Mouse (Mus musculus): ENCODE results near the gene Lmna. TPM values are rescaled to one million over a fixed set of nuclear protein-coding genes. Genes with fewer than 3 reads are reported as not detected.

Lmna gene
- polyA plus RNA-seq, 1 experiment from 2014 or later: 92.5 TPM

GRCm38 (mm10) chr3:88544955-88545591 is 35.3 kb upstream of the Lmna start:
- H3K4me2 ChIP-seq (replicated peaks; ENCODE audit: low read depth): 0 out of 2 replicates have a peak overlapping the region, but pooled peaks have one; percentile 2
- H3K27me3 ChIP-seq (replicated peaks; ENCODE audit: control insufficient read depth, insufficient read depth, low read length): no peaks in the 10 kb centered on the region
- 77% methylated on average over 20 of the region's 20 CpGs for WGBS
- TF ChIP-seq CTCF (IDR thresholded peaks at IDR 0.05; ENCODE audit: low read depth): no peak
- peaks cover 17% of the 10 kb centered on the region; the same call in 1 of the 2 replicates for H3K36me3 ChIP-seq (ENCODE audit: control insufficient read depth, insufficient read depth)
- no peak overlapping the region for H3K4me3 ChIP-seq (ENCODE audit: low read depth, low read length)
- no peak overlapping the region for H3K9ac ChIP-seq (ENCODE audit: low read depth, low read length)
- no peak overlapping the region for H3K27ac ChIP-seq (ENCODE audit: low read depth, low read length)
- H3K9me3 ChIP-seq (ENCODE audit: control insufficient read depth): no peaks in the 10 kb centered on the region
- ATAC-seq: no peak
- H3K4me1 ChIP-seq (replicated peaks; ENCODE audit: control insufficient read depth, insufficient read depth, low read length): no peaks in the 10 kb centered on the region

GRCm38 (mm10) chr3:88544514-88544913 is 34.8 kb upstream of the Lmna start:
- Histone ChIP-seq H3K27ac (ENCODE audit: low read depth, low read length) (no peak overlapping the region), H3K4me3 (ENCODE audit: low read depth, low read length) (no peak overlapping the region), H3K4me1 (replicated peaks; ENCODE audit: control insufficient read depth, insufficient read depth, low read length) (no peaks in the 10 kb centered on the region), H3K36me3 (ENCODE audit: control insufficient read depth, insufficient read depth) (peaks cover 17% of the 10 kb centered on the region; the same call in 1 of the 2 replicates), H3K9ac (ENCODE audit: low read depth, low read length) (no peak overlapping the region), H3K27me3 (replicated peaks; ENCODE audit: control insufficient read depth, insufficient read depth, low read length) (no peaks in the 10 kb centered on the region), H3K9me3 (ENCODE audit: control insufficient read depth) (no peaks in the 10 kb centered on the region), H3K4me2 (replicated peaks; ENCODE audit: low read depth) (no peak overlapping the region)
- 44% methylated on average over 5 of the region's 5 CpGs for WGBS
- peak; percentile 80 for TF ChIP-seq CTCF (IDR thresholded peaks at IDR 0.05; ENCODE audit: low read depth)
- no peak for ATAC-seq

- Histone ChIP-seq H3K4me1 (replicated peaks; ENCODE audit: control insufficient read depth, insufficient read depth, low read length) (no peaks in the 10 kb centered on the region), H3K27me3 (replicated peaks; ENCODE audit: control insufficient read depth, insufficient read depth, low read length) (no peaks in the 10 kb centered on the region), H3K9ac (ENCODE audit: low read depth, low read length) (no peak overlapping the region), H3K4me2 (replicated peaks; ENCODE audit: low read depth) (no peak overlapping the region), H3K4me3 (ENCODE audit: low read depth, low read length) (no peak overlapping the region), H3K9me3 (ENCODE audit: control insufficient read depth) (no peaks in the 10 kb centered on the region), H3K27ac (ENCODE audit: low read depth, low read length) (no peak overlapping the region), H3K36me3 (ENCODE audit: control insufficient read depth, insufficient read depth) (peaks cover 17% of the 10 kb centered on the region; the same call in 1 of the 2 replicates)
- no peak for ATAC-seq
- 62% methylated on average over 5 of the region's 5 CpGs for WGBS
- no peak for TF ChIP-seq CTCF (IDR thresholded peaks at IDR 0.05; ENCODE audit: low read depth)
Observed at GRCm38 (mm10) chr3:88543651-88544410, 34.1 kb upstream of the Lmna start.

GRCm38 (mm10) chr3:88543174-88543573 is 33.4 kb upstream of the Lmna start:
- H3K36me3 ChIP-seq (ENCODE audit: control insufficient read depth, insufficient read depth): peaks cover 22% of the 10 kb centered on the region
- H3K4me3 ChIP-seq (ENCODE audit: low read depth, low read length): no peak overlapping the region
- H3K9me3 ChIP-seq (ENCODE audit: control insufficient read depth): no peaks in the 10 kb centered on the region
- no peak for ATAC-seq
- TF ChIP-seq CTCF (IDR thresholded peaks at IDR 0.05; ENCODE audit: low read depth): no peak
- no peak overlapping the region for H3K27ac ChIP-seq (ENCODE audit: low read depth, low read length)
- 84% methylated on average over 8 of the region's 8 CpGs for WGBS
- H3K4me2 ChIP-seq (replicated peaks; ENCODE audit: low read depth): no peak overlapping the region
- no peak overlapping the region for H3K9ac ChIP-seq (ENCODE audit: low read depth, low read length)
- no peaks in the 10 kb centered on the region for H3K4me1 ChIP-seq (replicated peaks; ENCODE audit: control insufficient read depth, insufficient read depth, low read length)
- no peaks in the 10 kb centered on the region for H3K27me3 ChIP-seq (replicated peaks; ENCODE audit: control insufficient read depth, insufficient read depth, low read length)

- H3K4me2 ChIP-seq (replicated peaks; ENCODE audit: low read depth): no peak overlapping the region
- H3K4me3 ChIP-seq (ENCODE audit: low read depth, low read length): no peak overlapping the region
- no peaks in the 10 kb centered on the region for H3K9me3 ChIP-seq (ENCODE audit: control insufficient read depth)
- no peaks in the 10 kb centered on the region for H3K27me3 ChIP-seq (replicated peaks; ENCODE audit: control insufficient read depth, insufficient read depth, low read length)
- H3K9ac ChIP-seq (ENCODE audit: low read depth, low read length): no peak overlapping the region
- H3K36me3 ChIP-seq (ENCODE audit: control insufficient read depth, insufficient read depth): peaks cover 26% of the 10 kb centered on the region
- 48% methylated on average over 4 of the region's 4 CpGs for WGBS
- no peak overlapping the region for H3K27ac ChIP-seq (ENCODE audit: low read depth, low read length)
- no peak for TF ChIP-seq CTCF (IDR thresholded peaks at IDR 0.05; ENCODE audit: low read depth)
- no peaks in the 10 kb centered on the region for H3K4me1 ChIP-seq (replicated peaks; ENCODE audit: control insufficient read depth, insufficient read depth, low read length)
- ATAC-seq: no peak
Observed at GRCm38 (mm10) chr3:88542486-88542885, 32.7 kb upstream of the Lmna start.

GRCm38 (mm10) chr3:88541622-88542401 is 32.1 kb upstream of the Lmna start:
- no peak for TF ChIP-seq CTCF (IDR thresholded peaks at IDR 0.05; ENCODE audit: low read depth)
- Histone ChIP-seq H3K9me3 (ENCODE audit: control insufficient read depth) (no peaks in the 10 kb centered on the region), H3K9ac (ENCODE audit: low read depth, low read length) (no peak overlapping the region), H3K4me1 (replicated peaks; ENCODE audit: control insufficient read depth, insufficient read depth, low read length) (no peaks in the 10 kb centered on the region; the same call in 1 of the 2 replicates), H3K4me3 (ENCODE audit: low read depth, low read length) (no peak overlapping the region), H3K27ac (ENCODE audit: low read depth, low read length) (no peak overlapping the region), H3K27me3 (replicated peaks; ENCODE audit: control insufficient read depth, insufficient read depth, low read length) (no peaks in the 10 kb centered on the region), H3K4me2 (replicated peaks; ENCODE audit: low read depth) (no peak overlapping the region), H3K36me3 (ENCODE audit: control insufficient read depth, insufficient read depth) (peaks cover 26% of the 10 kb centered on the region)
- no peak for ATAC-seq
- 72% methylated on average over 7 of the region's 7 CpGs for WGBS
